Mouse (Mus musculus) neutrophil, adult 5-6 weeks (primary cell): ENCODE data around the gene Msto1. TPM values are rescaled to one million over a fixed set of nuclear protein-coding genes. Genes with fewer than 3 reads are reported as not detected.
"Not testable (repeated sequence)": the region's sequence is repeated elsewhere in the genome, so short reads cannot be mapped to it uniquely, and the experiment has no call there.

Source experiments
- ATAC-seq: fragments of 151-379, 151-347 bp; 2 replicates; pipeline ENCODE4 v1.8.0; 2017; ENCODE audit warnings: mild to moderate bottlenecking, moderate TSS enrichment; ENCODE audit not compliant: insufficient number of reproducible peaks, poor library complexity, low FRiP score, severe bottlenecking; ENCODE audit errors: extremely low read depth
- total RNA-seq: library from RNA; stranded (forward); fragments of 200-1000 nt; gene quantifications from 2 replicates; pipeline ENCODE4 v1.2.3, GENCODE M21; 2017

Gene Msto1
- total RNA-seq, 1 experiment from 2014 or later, result 8.5 TPM

DNA sequence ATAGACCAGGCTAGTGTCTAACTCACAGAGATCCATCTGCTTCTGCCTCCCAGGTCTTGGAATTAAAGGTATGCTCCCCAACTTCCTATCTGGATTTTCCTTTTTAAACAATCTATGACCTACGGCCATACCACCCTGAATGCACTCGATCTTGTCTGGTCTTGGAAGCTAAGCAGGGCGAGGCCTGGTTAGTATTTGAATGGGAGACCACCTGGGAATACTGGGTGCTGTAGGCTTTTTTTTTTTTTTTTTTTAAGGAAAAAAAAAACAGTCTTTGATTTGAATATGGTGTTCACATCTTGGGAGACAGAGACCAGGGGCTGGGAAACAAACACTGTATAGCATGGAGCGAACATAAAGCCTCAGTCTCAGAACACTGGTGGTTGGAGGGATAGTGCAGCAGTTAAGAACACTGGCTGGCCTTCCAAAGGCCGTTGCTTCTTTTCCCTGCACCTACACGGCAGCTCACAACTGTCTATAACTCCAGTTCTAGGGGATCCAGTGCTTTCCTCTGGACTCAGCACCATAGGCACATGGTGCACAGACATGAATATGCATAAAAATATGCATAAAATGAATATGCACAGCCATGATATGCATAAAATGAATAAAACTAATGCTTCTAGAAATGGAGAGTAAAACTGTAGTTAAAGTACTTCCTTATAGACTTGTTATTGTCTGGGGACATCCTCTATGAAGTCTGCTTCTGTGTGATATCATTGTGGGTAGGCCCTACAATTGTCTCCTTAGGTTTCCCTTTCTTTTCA is 7.2 kb downstream of the Msto1 start:
- ATAC-seq, result no peak

GRCm38 (mm10) chr3:88905741-88906140 is 8.1 kb downstream of the Msto1 start:
- ATAC-seq, result no peak

- no peak for ATAC-seq
Observed at GRCm38 (mm10) chr3:88905209-88905608, 8.6 kb downstream of the Msto1 start.

DNA sequence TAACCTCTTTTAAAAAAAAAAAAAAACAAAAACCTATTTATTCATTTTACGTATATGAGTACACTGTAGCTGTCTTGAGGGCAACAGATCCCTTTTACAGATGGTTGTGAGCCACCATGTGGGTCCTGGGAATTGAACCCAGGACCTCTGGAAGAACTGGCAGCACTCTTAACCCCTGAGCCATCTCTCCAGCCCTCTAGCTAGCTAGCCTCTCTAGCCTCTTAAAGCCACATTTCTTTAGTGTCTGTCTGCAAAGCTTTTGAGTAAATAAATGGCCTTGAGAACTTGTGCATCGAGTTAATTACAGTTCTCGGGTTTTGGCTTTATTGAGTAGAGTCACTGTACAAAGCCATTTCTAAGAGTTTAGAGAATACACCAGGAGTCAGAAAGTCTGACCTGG is 9.0 kb downstream of the Msto1 start:
- ATAC-seq, result no peak

- not testable (repeated sequence) for ATAC-seq
Observed at GRCm38 (mm10) chr3:88893011-88893410, 20.8 kb downstream of the Msto1 start.

- not testable (repeated sequence) for ATAC-seq
Observed at GRCm38 (mm10) chr3:88882536-88882935, 31.3 kb downstream of the Msto1 start.

DNA sequence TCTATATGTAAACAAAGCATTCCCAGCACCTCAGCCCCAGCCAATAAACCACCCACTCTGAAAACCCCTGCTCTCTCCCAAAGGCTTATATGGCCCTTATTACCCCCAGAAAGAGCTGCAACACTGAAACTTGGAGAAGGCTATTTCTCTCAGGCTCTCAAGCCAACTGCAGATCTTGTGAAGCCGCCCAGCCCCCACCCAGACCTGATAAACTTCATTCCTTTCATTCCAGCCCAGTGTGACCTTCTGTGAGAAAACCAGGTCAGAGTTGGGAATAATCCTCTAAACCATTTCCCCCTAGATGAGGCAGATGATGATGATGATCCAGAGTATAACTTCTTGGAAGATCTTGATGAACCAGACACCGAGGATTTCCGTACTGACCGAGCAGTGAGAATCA is 45.4 kb downstream of the Msto1 start:
- not testable (repeated sequence) for ATAC-seq

- not testable (repeated sequence) for ATAC-seq
Observed at GRCm38 (mm10) chr3:88867177-88867576, 46.6 kb downstream of the Msto1 start.

DNA sequence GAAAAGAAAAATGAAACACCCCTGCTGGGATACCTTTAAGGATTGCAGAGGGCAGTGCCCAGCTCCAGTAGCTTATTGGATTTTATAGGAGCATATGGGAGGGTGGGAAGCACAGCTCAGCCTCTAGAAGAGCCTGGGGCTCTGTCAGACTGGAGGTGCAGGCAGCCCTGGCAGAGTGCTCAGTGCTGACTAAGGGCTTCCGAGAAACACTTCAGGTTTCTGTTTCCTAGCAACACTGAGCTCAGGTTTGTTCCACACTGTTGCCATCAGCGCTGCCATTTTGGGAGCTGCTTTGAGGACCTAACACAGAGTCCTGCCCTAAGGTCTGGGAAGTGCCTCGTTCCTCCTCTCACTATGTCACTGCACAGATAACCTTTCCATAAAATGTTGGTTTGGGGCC is 47.1 kb downstream of the Msto1 start:
- not testable (repeated sequence) for ATAC-seq

DNA sequence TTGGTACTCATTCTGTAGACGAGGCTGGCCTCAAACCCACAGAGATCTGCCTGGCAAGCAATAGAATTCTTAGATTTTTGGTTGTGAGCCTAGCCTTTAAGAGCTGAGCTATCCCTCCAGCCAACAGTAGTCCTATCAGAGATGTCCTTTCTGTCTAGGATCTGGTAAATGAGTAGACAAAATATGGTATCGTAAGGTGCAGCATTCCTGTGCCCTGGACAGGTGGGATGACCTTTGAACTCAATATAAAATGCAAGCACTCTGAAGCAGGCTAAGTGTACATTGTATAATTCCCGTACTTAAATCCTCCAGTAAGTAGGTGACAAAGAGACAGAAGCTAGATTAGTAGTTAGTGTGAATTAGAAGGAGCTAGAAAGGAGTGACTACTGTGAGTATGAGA is 51.7 kb downstream of the Msto1 start:
- ATAC-seq, result no peak

DNA sequence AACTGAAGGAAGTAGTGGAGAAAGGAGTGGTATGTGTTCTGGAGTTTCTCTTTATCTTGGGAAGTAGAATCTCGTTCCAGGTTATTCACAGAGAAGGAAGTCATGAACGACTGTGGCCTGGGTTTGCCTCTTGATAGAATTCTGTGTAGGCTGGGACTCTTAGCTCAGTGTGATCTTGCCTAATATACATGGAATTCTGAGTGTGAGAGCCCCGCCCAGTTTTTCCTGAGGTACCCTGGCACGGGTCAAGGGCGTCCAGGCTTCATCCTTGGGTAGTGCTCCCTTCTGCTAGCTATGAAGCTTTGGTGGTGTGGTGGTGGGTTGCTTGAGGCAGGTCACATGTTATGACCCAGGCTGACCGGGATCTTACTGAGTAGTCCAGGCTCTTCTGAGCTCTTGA is 58.0 kb downstream of the Msto1 start:
- no peak for ATAC-seq

Other genes with a start within 250 kb of the Msto1 start
- gene Khdc4, start 228.2 kb downstream of the Msto1 start, total RNA-seq, result 112 and 135 TPM in 2 replicates
- 53.4 and 56.6 TPM in 2 replicates for gene Rit1, start 197.2 kb downstream of the Msto1 start, total RNA-seq
- 9.5 and 11.1 TPM in 2 replicates for gene Syt11, start 138.8 kb downstream of the Msto1 start, total RNA-seq
- 50.8 and 52.1 TPM in 2 replicates for gene Gon4l, start 78.8 kb downstream of the Msto1 start, total RNA-seq
- gene Ash1l, start 36.6 kb upstream of the Msto1 start, total RNA-seq, result 100 and 110 TPM in 2 replicates
- 43.1 and 54.6 TPM in 2 replicates for gene Dap3, start 37.2 kb upstream of the Msto1 start, total RNA-seq
- gene Rusc1, start 179.3 kb upstream of the Msto1 start, total RNA-seq, result 29.6 and 30.8 TPM in 2 replicates
- gene Gm43738, start 187.1 kb upstream of the Msto1 start, total RNA-seq, result not detected in 2 replicates
- gene Fdps, start 188.0 kb upstream of the Msto1 start, total RNA-seq, result 20.7 and 26.5 TPM in 2 replicates
- not detected in 2 replicates for gene Pklr, start 222.1 kb upstream of the Msto1 start, total RNA-seq
- gene Hcn3, start 246.2 kb upstream of the Msto1 start, total RNA-seq, result 0.25 and 0.47 TPM in 2 replicates